Mouse (Mus musculus): ENCODE results near the gene Nectin1.

Gene Nectin1

GRCm38 (mm10) chr9:43807565-43807964 is 63.8 kb downstream of the Nectin1 start:
- no peak for DNase-seq (ENCODE audit: extremely low spot score)

- DNase-seq (ENCODE audit: extremely low spot score): peak; percentile 40
Measured at GRCm38 (mm10) chr9:43808099-43808498, 64.3 kb downstream of the Nectin1 start.

GRCm38 (mm10) chr9:43808546-43808945 is 64.8 kb downstream of the Nectin1 start:
- DNase-seq (ENCODE audit: extremely low spot score): peak; percentile 39

GRCm38 (mm10) chr9:43813156-43813555 is 69.4 kb downstream of the Nectin1 start:
- no peak for DNase-seq (ENCODE audit: extremely low spot score)

- no peak for DNase-seq (ENCODE audit: extremely low spot score)
Measured at GRCm38 (mm10) chr9:43822206-43822605, 78.4 kb downstream of the Nectin1 start.

GRCm38 (mm10) chr9:43825178-43825577 is 81.4 kb downstream of the Nectin1 start:
- DNase-seq (ENCODE audit: extremely low spot score): no peak

GRCm38 (mm10) chr9:43826558-43827253 is 82.9 kb downstream of the Nectin1 start:
- no peak for DNase-seq (ENCODE audit: extremely low spot score)

- DNase-seq (ENCODE audit: extremely low spot score): peak; percentile 50
Measured at GRCm38 (mm10) chr9:43827593-43827992, 83.8 kb downstream of the Nectin1 start.

- no peak for DNase-seq (ENCODE audit: extremely low spot score)
Measured at GRCm38 (mm10) chr9:43828960-43829359, 85.2 kb downstream of the Nectin1 start.

- DNase-seq (ENCODE audit: extremely low spot score): no peak
Measured at GRCm38 (mm10) chr9:43833232-43833631, 89.4 kb downstream of the Nectin1 start.

GRCm38 (mm10) chr9:43834283-43834682 is 90.5 kb downstream of the Nectin1 start:
- DNase-seq (ENCODE audit: extremely low spot score): no peak

- no peak for DNase-seq (ENCODE audit: extremely low spot score)
Measured at GRCm38 (mm10) chr9:43838561-43838960, 94.8 kb downstream of the Nectin1 start.

- peak; percentile 55 for DNase-seq (ENCODE audit: extremely low spot score)
Measured at GRCm38 (mm10) chr9:43842921-43843577, 99.3 kb downstream of the Nectin1 start.

GRCm38 (mm10) chr9:43843711-43844127 is 99.9 kb downstream of the Nectin1 start:
- DNase-seq (ENCODE audit: extremely low spot score): peak; percentile 58

- peak; percentile 76 for DNase-seq (ENCODE audit: extremely low spot score)
Measured at GRCm38 (mm10) chr9:43845660-43846455, 102.1 kb downstream of the Nectin1 start.

GRCm38 (mm10) chr9:43847861-43848260 is 104.1 kb downstream of the Nectin1 start:
- DNase-seq (ENCODE audit: extremely low spot score): no peak

GRCm38 (mm10) chr9:43850281-43850680 is 106.5 kb downstream of the Nectin1 start:
- DNase-seq (ENCODE audit: extremely low spot score): no peak

- DNase-seq (ENCODE audit: extremely low spot score): no peak
Measured at GRCm38 (mm10) chr9:43851154-43851553, 107.4 kb downstream of the Nectin1 start.

- no peak for DNase-seq (ENCODE audit: extremely low spot score)
Measured at GRCm38 (mm10) chr9:43855887-43856286, 112.1 kb downstream of the Nectin1 start.

All from embryo, embryonic 9.5 days (tissue).